Mouse (Mus musculus): ENCODE measurements at regions not wholly inside any gene's neighbourhood (a gene's known extent, or its start where the extent isn't known, plus 50 kb on each side); places are given as distances from the start of the nearest gene placed in this dataset.

- Histone ChIP-seq H3K4me3 (ENCODE audit: low read depth, low read length) (no peak overlapping the region), H3K4me1 (ENCODE audit: insufficient read depth, low read depth, low read length) (no peaks in the 10 kb centered on the region), H3K36me3 (replicated peaks) (no peaks in the 10 kb centered on the region), H3K9me3 (replicated peaks) (peaks cover 5% of the 10 kb centered on the region), H3K27me3 (ENCODE audit: insufficient read depth, low read length) (no peaks in the 10 kb centered on the region)
- no peak for TF ChIP-seq GATA2 (IDR thresholded peaks at IDR 0.05; ENCODE audit: borderline replicate concordance, low read depth, low read length)
- no peak for TF ChIP-seq POLR2AphosphoS5 (IDR thresholded peaks at IDR 0.05; ENCODE audit: insufficient replicate concordance, low read depth, low read length)
- no peak for TF ChIP-seq CTCF (IDR thresholded peaks at IDR 0.05; ENCODE audit: low read depth, low read length)
- TF ChIP-seq GATA1 (IDR thresholded peaks at IDR 0.05; ENCODE audit: borderline replicate concordance, low read length), result no peak
- TF ChIP-seq TAL1 (conservative IDR thresholded peaks at IDR 0.05; ENCODE audit: low read depth, low read length), result no peak
- ATAC-seq (ENCODE audit: extremely low read depth, insufficient number of reproducible peaks, low FRiP score, poor library complexity, severe bottlenecking), result no peak
- no peak for DNase-seq (ENCODE audit: low spot score)
Observed at GRCm38 (mm10) chr9:91132531-91132930, 229.7 kb upstream of the Zic4 start.

- DNase-seq (ENCODE audit: low spot score), result no peak
- no peak overlapping the region for H3K4me3 ChIP-seq (ENCODE audit: low read depth, low read length)
- no peaks in the 10 kb centered on the region for H3K36me3 ChIP-seq (replicated peaks)
- no peaks in the 10 kb centered on the region for H3K4me1 ChIP-seq (ENCODE audit: insufficient read depth, low read depth, low read length)
- ATAC-seq (ENCODE audit: extremely low read depth, insufficient number of reproducible peaks, low FRiP score, poor library complexity, severe bottlenecking), result no peak
- peaks cover 5% of the 10 kb centered on the region for H3K9me3 ChIP-seq (replicated peaks)
- TF ChIP-seq CTCF (IDR thresholded peaks at IDR 0.05; ENCODE audit: low read depth, low read length) (no peak), GATA2 (IDR thresholded peaks at IDR 0.05; ENCODE audit: borderline replicate concordance, low read depth, low read length) (no peak), POLR2AphosphoS5 (IDR thresholded peaks at IDR 0.05; ENCODE audit: insufficient replicate concordance, low read depth, low read length) (no peak), TAL1 (conservative IDR thresholded peaks at IDR 0.05; ENCODE audit: low read depth, low read length) (no peak), GATA1 (IDR thresholded peaks at IDR 0.05; ENCODE audit: borderline replicate concordance, low read length) (no peak)
- no peaks in the 10 kb centered on the region for H3K27me3 ChIP-seq (ENCODE audit: insufficient read depth, low read length)
Observed at GRCm38 (mm10) chr9:91133256-91133920, 228.8 kb upstream of the Zic4 start.

- no peak overlapping the region for H3K4me3 ChIP-seq (ENCODE audit: low read depth, low read length)
- DNase-seq (ENCODE audit: low spot score), result no peak
- H3K9me3 ChIP-seq (replicated peaks), result peaks cover 5% of the 10 kb centered on the region
- no peaks in the 10 kb centered on the region for H3K36me3 ChIP-seq (replicated peaks)
- ATAC-seq (ENCODE audit: extremely low read depth, insufficient number of reproducible peaks, low FRiP score, poor library complexity, severe bottlenecking), result no peak
- H3K4me1 ChIP-seq (ENCODE audit: insufficient read depth, low read depth, low read length), result no peaks in the 10 kb centered on the region
- TF ChIP-seq GATA1 (IDR thresholded peaks at IDR 0.05; ENCODE audit: borderline replicate concordance, low read length), result no peak
- TF ChIP-seq TAL1 (conservative IDR thresholded peaks at IDR 0.05; ENCODE audit: low read depth, low read length), result no peak
- TF ChIP-seq POLR2AphosphoS5 (IDR thresholded peaks at IDR 0.05; ENCODE audit: insufficient replicate concordance, low read depth, low read length), result no peak
- no peak for TF ChIP-seq GATA2 (IDR thresholded peaks at IDR 0.05; ENCODE audit: borderline replicate concordance, low read depth, low read length)
- TF ChIP-seq CTCF (IDR thresholded peaks at IDR 0.05; ENCODE audit: low read depth, low read length), result no peak
- H3K27me3 ChIP-seq (ENCODE audit: insufficient read depth, low read length), result no peaks in the 10 kb centered on the region
Observed at GRCm38 (mm10) chr9:91134325-91134724, 227.9 kb upstream of the Zic4 start.

GRCm38 (mm10) chr9:91135107-91135506 is 227.1 kb upstream of the Zic4 start:
- no peaks in the 10 kb centered on the region for H3K36me3 ChIP-seq (replicated peaks)
- no peaks in the 10 kb centered on the region for H3K27me3 ChIP-seq (ENCODE audit: insufficient read depth, low read length)
- H3K4me3 ChIP-seq (ENCODE audit: low read depth, low read length), result no peak overlapping the region
- ATAC-seq (ENCODE audit: extremely low read depth, insufficient number of reproducible peaks, low FRiP score, poor library complexity, severe bottlenecking) (no peak), DNase-seq (ENCODE audit: low spot score) (no peak)
- H3K9me3 ChIP-seq (replicated peaks), result peaks cover 5% of the 10 kb centered on the region
- no peaks in the 10 kb centered on the region for H3K4me1 ChIP-seq (ENCODE audit: insufficient read depth, low read depth, low read length)
- TF ChIP-seq POLR2AphosphoS5 (IDR thresholded peaks at IDR 0.05; ENCODE audit: insufficient replicate concordance, low read depth, low read length), result no peak
- no peak for TF ChIP-seq CTCF (IDR thresholded peaks at IDR 0.05; ENCODE audit: low read depth, low read length)
- no peak for TF ChIP-seq TAL1 (conservative IDR thresholded peaks at IDR 0.05; ENCODE audit: low read depth, low read length)
- no peak for TF ChIP-seq GATA2 (IDR thresholded peaks at IDR 0.05; ENCODE audit: borderline replicate concordance, low read depth, low read length)
- TF ChIP-seq GATA1 (IDR thresholded peaks at IDR 0.05; ENCODE audit: borderline replicate concordance, low read length), result no peak

- H3K4me1 ChIP-seq (ENCODE audit: insufficient read depth, low read depth, low read length), result no peaks in the 10 kb centered on the region
- H3K27me3 ChIP-seq (ENCODE audit: insufficient read depth, low read length), result no peaks in the 10 kb centered on the region
- ATAC-seq (ENCODE audit: extremely low read depth, insufficient number of reproducible peaks, low FRiP score, poor library complexity, severe bottlenecking) (no peak), DNase-seq (ENCODE audit: low spot score) (no peak)
- H3K36me3 ChIP-seq (replicated peaks), result no peaks in the 10 kb centered on the region
- TF ChIP-seq GATA2 (IDR thresholded peaks at IDR 0.05; ENCODE audit: borderline replicate concordance, low read depth, low read length) (no peak), TAL1 (conservative IDR thresholded peaks at IDR 0.05; ENCODE audit: low read depth, low read length) (no peak), CTCF (IDR thresholded peaks at IDR 0.05; ENCODE audit: low read depth, low read length) (no peak), GATA1 (IDR thresholded peaks at IDR 0.05; ENCODE audit: borderline replicate concordance, low read length) (no peak), POLR2AphosphoS5 (IDR thresholded peaks at IDR 0.05; ENCODE audit: insufficient replicate concordance, low read depth, low read length) (no peak)
- H3K4me3 ChIP-seq (ENCODE audit: low read depth, low read length), result no peak overlapping the region
- H3K9me3 ChIP-seq (replicated peaks), result no peaks in the 10 kb centered on the region
Observed at GRCm38 (mm10) chr9:91140651-91141050, 221.6 kb upstream of the Zic4 start.

- H3K36me3 ChIP-seq (replicated peaks), result no peaks in the 10 kb centered on the region
- ATAC-seq (ENCODE audit: extremely low read depth, insufficient number of reproducible peaks, low FRiP score, poor library complexity, severe bottlenecking) (no peak), DNase-seq (ENCODE audit: low spot score) (no peak)
- peaks cover 11% of the 10 kb centered on the region for H3K9me3 ChIP-seq (replicated peaks)
- H3K4me3 ChIP-seq (ENCODE audit: low read depth, low read length), result no peak overlapping the region
- H3K27me3 ChIP-seq (ENCODE audit: insufficient read depth, low read length), result no peaks in the 10 kb centered on the region
- TF ChIP-seq POLR2AphosphoS5 (IDR thresholded peaks at IDR 0.05; ENCODE audit: insufficient replicate concordance, low read depth, low read length) (no peak), CTCF (IDR thresholded peaks at IDR 0.05; ENCODE audit: low read depth, low read length) (no peak), GATA2 (IDR thresholded peaks at IDR 0.05; ENCODE audit: borderline replicate concordance, low read depth, low read length) (no peak), TAL1 (conservative IDR thresholded peaks at IDR 0.05; ENCODE audit: low read depth, low read length) (no peak), GATA1 (IDR thresholded peaks at IDR 0.05; ENCODE audit: borderline replicate concordance, low read length) (no peak)
- H3K4me1 ChIP-seq (ENCODE audit: insufficient read depth, low read depth, low read length), result no peaks in the 10 kb centered on the region
Observed at GRCm38 (mm10) chr9:91151893-91152292, 210.3 kb upstream of the Zic4 start.
